Mouse (Mus musculus) liver, postnatal 0 days (tissue): ENCODE measurements around the gene Rgl2.

Experiments
- CTCF ChIP-seq: sonication (generic); IDR thresholded peaks from 2 replicates; pipeline ENCODE4 v1.5.1; 2016; ENCODE audit warnings: antibody characterized with exemption, low read depth
- EP300 ChIP-seq: IDR thresholded peaks from 2 replicates; pipeline ENCODE4 v1.6.1; 2016; ENCODE audit warnings: antibody characterized with exemption, low read depth, mild to moderate bottlenecking

- TF ChIP-seq CTCF (no peak), EP300 (no peak)
Measured at GRCm38 (mm10) chr17:33911813-33912414, 17.4 kb upstream of the Rgl2 start.
